ENCODE assay signal across 1 mouse cellular context in the genomic region with DNA sequence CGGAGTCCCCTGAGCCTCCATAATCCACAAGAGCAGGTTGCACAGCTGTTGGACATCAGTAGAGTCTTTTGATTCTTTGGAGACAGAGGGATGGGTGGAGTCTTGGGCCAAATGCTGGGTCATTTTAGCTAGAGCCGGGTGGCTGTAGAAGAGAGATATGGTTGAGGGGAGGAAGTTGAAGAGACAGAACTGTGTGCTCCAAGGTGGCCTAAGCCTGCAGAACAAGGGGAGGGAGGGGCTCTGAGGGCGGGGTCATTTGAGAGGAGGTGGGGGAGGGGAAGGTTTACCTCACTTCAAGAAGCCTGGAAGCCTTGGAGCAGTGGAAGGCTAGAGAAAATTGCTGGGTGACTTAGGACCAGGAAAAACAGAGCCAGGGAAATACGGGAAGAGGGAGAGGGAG.
TF ChIP-seq lines count a peak whose summit lies in the region.

TSS of gene Treml2 (plus strand) at position 296 of the 400 bp plus-strand sequence.

TF ChIP-seq in MEL, 35 proteins besides CTCF, POLR2A, EP300 and RAD21 (continued from another document):
- TF ChIP-seq GATA1 (IDR thresholded peaks at IDR 0.05; ENCODE audit: low read depth, low read length) (peak; percentile 55; the same call in 1 of the 2 replicates), UBTF (IDR thresholded peaks at IDR 0.05; ENCODE audit: borderline replicate concordance, insufficient read depth, low read depth, low read length) (no peak), USF1 (IDR thresholded peaks at IDR 0.05; ENCODE audit: low read depth, low read length) (no peak), BHLHE40 (IDR thresholded peaks at IDR 0.05; ENCODE audit: borderline replicate concordance, low read depth, low read length) (peak; percentile 49; the same call in 1 of the 2 replicates), POLR2AphosphoS5 (IDR thresholded peaks at IDR 0.05; ENCODE audit: borderline replicate concordance, low read depth, low read length) (no peak), ZKSCAN1 (IDR thresholded peaks at IDR 0.05; ENCODE audit: low read depth, low read length) (no peak), TBP (IDR thresholded peaks at IDR 0.05; ENCODE audit: low read depth, low read length) (no peak), TAL1 (IDR thresholded peaks at IDR 0.05; ENCODE audit: low read length) (peak; percentile 89), SMC3 (IDR thresholded peaks at IDR 0.05; ENCODE audit: low read depth, low read length) (no peak), ELF1 (IDR thresholded peaks at IDR 0.05; ENCODE audit: low read depth, low read length) (no peak), GABPA (IDR thresholded peaks at IDR 0.05; ENCODE audit: low read depth, low read length) (no peak), ZMIZ1 (IDR thresholded peaks at IDR 0.05; ENCODE audit: low read depth, low read length) (no peak), USF2 (IDR thresholded peaks at IDR 0.05; ENCODE audit: borderline replicate concordance in 1 of 2, insufficient read depth in 1 of 2, low read depth in 1 of 2, low read length in 2 of 2) (no peak), HCFC1 (IDR thresholded peaks at IDR 0.05; ENCODE audit: low read depth, low read length) (peak; percentile 58), E2F4 (IDR thresholded peaks at IDR 0.05; ENCODE audit: borderline replicate concordance, low read depth, low read length) (no peak), KAT2A (conservative IDR thresholded peaks at IDR 0.05; ENCODE audit: low read depth, low read length) (no peak), MAX (IDR thresholded peaks at IDR 0.05; ENCODE audit: low read length) (no peak), TCF12 (IDR thresholded peaks at IDR 0.05; ENCODE audit: low read depth, low read length) (peak; percentile 91), CHD1 (IDR thresholded peaks at IDR 0.05; ENCODE audit: low read depth, low read length) (no peak), ZNF384 (IDR thresholded peaks at IDR 0.05; ENCODE audit: low read depth, low read length) (no peak), JUND (IDR thresholded peaks at IDR 0.05; ENCODE audit: low read depth, low read length) (no peak), NRF1 (IDR thresholded peaks at IDR 0.05; ENCODE audit: insufficient read depth, low read depth, low read length, poor library complexity, severe bottlenecking) (no peak), MYB (IDR thresholded peaks at IDR 0.05; ENCODE audit: low read depth, low read length) (no peak), NELFE (IDR thresholded peaks at IDR 0.05; ENCODE audit: low read depth, low read length) (no peak)
